Mouse (Mus musculus) left cerebral cortex, postnatal 4 days (tissue): ENCODE results near the gene Sod1. TPM values are rescaled to one million over a fixed set of nuclear protein-coding genes. Genes with fewer than 3 reads are reported as not detected.

Experiments
- DNase-seq: peaks from one replicate; pipeline ENCODE4 v3.0.0-alpha.2; 2022
- intact Hi-C: fragments of 180-260 bp; cut with DNase I; formaldehyde crosslinking; loops from one replicate; pipeline ENCODE4 v1.15.1; 2025
- total RNA-seq, 2 experiments: library from RNA; stranded (reverse); gene quantifications; 2 replicates each; pipeline ENCODE4 v1.2.3; 2021

The Sod1 gene
- 100 to 1,000 TPM; 360 to 383 TPM for total RNA-seq

DNA sequence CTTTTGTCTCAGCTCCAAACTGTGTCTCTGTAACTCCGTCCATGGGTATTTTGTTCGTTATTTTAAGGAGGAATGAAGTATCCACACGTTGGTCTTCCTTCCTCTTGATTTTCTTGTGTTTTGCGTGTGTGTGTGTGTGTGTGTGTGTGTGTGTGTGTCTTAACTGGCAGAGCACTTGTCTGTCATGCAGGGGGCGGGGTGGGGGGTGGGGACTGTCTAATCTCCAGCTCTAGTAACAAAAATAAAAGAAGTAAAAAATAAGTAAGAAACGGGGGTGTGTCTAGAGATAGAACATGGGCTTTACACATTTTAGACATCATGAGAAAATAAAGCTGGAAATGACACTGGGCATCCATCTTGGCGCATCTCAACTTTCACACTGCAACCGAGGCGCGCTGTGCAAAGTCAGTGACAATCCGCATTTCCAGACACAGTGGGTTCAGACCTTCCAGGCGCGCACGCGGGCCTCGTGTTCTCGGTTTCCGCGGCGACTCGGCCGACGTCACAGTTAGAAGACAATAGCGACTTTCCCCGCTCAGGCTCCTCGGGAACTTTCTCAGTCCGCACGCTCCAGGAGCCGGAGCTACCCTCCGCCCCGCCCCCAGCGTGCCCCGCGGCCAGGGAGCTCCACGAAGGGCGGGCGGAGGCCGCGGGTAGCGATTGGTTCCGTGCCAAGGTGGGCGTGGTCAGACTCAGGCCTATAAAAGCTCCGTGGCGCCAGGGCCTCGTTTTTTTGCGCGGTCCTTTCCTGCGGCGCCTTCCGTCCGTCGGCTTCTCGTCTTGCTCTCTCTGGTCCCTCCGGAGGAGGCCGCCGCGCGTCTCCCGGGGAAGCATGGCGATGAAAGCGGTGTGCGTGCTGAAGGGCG lies at the start of gene Sod1:
Sod1 (plus strand) TSS at position 729 of the 866 bp plus-strand sequence.
- DNase-seq: peak; percentile 94
- intact Hi-C loops: no loop called here

DNA sequence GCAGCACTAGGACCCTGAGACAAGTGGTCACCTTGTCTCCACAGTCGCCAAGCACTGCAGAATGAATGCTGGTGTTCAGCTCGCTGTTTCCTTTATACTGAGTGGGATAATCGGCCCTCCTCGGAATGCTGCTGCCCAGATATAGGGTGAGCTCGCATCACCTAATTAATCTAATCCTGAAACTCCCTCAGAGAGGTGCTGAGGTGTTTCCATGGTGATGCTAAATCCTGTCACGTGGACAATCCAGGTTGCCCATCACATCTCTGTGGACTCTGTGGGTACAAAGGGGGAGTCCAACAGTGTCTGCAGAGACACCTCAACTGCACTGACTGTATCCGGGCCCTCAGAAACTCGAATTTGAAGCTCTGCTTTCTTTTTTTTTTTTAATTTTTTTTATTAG lies 49.1 kb upstream of the Sod1 start:
- DNase-seq: no peak
- intact Hi-C loops: no loop called here

DNA sequence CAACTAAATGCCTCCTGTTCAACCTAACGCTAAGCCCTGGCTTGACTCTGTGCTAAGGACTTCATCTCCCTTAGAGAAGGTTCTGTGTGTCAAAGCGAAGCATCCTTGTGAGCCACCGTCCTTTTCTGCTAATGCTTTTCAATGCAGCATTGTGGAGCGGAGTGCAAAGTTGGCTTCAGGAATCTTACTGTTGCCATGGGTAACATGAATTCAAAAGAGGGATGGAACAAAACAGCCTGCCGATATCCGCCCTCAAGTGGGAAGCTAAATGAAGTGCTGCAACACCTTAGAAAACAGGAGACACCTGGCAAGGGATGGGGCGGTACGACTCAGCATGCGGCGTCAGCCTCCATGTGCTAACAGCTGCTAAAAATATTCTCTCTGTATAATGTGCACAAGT lies 44.1 kb upstream of the Sod1 start:
- DNase-seq: no peak
- intact Hi-C loops: no loop called here

DNA sequence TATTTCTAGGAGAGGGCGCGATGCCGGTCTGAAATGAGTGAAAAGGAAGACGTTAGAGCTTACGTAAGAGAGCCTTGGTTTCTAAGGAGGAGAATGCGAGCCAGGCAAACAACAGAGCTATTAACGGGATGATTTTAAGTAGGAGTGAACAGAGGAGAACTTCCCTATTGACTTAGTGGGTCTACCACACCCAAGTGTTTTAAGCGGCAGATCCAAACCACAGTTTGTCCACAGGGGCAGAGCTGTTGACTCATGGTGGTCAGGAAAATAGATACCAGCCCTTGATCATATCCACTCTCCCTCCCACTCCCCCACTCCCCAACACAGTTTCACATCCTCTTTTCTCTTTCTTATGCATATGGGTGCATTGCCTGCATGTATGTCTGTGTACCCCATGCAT lies 43.1 kb upstream of the Sod1 start:
- intact Hi-C loops: no loop called here

DNA sequence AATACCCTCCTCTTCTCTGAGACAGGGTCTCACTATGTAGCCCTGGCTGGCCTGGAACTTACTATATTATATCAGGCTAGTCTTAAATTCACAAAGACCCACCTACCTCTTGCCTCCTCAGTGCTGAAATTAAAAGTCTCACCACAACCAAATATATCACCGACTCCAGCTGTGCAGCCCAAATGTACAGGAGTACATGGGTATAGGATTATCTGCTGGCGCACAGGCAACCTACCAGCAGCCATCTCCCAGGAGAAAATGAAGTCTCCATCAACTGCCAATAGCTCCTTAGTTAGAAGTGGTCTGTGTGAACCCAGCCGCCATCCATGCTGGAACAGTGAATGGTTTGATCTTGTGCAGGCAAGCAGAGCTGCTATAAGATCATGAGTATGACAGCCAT lies 42.1 kb upstream of the Sod1 start:
- DNase-seq: no peak
- intact Hi-C loops: no loop called here

More for the DNA sequence above, 43.1 kb upstream of the Sod1 start:
- no peak for DNase-seq

DNA sequence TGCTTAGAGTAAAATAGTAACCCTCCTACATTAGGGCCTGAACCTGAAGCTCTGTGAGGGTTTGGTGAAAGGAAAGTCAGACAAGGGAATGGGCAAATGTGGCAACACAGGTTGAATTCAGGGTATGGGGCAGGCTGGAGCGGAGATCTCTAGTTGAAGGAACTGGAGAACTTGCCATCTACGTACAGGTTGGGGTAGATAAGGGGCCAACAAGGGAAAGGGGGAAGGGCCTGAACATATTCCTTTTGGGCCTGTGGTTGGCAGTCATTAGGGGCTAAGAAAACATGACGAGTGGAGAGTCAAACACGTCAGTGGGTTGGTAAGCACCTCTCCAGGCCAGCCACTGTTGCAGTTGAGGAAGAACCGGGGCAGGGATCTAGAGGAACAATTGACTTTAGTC lies 40.7 kb upstream of the Sod1 start:
- intact Hi-C loops: loop anchor here (5.0 kb wide), 1 partner anchor 408 kb away; no protein-coding TSS in a partner anchor
- DNase-seq: no peak

DNA sequence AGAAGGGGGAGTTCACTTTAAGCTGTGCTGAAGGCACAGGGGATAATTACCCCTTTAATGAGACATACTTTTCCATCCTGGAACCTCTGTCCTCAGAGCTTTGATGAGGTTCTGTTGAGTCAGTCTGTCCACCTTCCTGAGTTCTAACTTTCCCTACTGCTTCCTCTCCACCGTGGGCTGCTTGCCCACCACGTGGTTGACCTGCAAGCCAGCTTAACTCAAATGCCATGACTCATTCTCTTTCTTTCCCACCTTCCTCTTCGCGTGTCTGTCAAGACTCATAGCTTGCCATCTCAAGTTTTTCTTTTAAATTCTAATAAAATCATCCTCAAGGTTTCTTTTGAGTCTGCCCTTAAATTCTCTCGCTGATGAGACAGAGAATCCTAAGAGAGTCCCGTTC lies 39.6 kb upstream of the Sod1 start:
- intact Hi-C loops: loop anchor here (5.0 kb wide), 1 partner anchor 409 kb away; no protein-coding TSS in a partner anchor
- DNase-seq: no peak

DNA sequence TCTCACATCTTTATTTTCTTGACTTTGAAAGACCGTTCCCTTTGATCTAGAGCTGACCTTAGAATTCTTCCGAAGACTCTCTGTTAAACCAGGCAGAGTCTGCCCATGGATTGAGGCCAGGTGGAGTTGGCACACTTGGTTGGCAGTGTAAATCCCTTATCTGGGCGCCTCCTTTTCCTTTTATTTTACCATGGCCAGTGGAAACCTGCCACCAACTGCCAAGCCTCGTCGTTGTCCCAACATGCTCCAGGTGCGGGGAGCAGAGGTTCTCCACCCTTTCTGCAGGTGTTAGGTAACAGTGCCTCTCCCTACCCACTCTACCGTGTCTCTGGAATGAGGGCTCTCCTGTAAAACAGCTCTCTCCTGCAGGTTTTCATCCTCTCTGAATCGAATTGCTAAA lies 38.9 kb upstream of the Sod1 start:
- intact Hi-C loops: loop anchor here (5.0 kb wide), 1 partner anchor 409 kb away; no protein-coding TSS in a partner anchor
- no peak for DNase-seq

DNA sequence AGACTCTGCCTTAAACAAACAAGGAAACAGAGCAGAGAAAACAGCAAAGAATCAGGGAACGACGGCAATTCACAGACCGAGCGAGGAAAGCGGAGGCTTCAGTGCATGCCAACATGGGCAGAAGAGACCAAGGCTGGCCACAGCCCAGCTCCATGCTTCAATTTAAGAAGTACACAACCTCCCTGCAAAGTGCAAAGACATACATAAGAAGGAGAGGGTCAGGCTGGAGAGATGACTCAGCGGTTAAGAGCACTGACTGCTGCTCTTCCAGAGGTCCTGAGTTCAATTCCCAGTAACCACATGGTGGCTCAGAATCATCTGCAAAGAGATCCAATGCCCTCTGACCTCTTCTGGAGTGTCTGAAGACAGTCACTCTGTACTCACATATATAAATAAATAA lies 36.4 kb upstream of the Sod1 start:
- intact Hi-C loops: loop anchor here (5.0 kb wide), 1 partner anchor 412 kb away; no protein-coding TSS in a partner anchor
- no peak for DNase-seq

DNA sequence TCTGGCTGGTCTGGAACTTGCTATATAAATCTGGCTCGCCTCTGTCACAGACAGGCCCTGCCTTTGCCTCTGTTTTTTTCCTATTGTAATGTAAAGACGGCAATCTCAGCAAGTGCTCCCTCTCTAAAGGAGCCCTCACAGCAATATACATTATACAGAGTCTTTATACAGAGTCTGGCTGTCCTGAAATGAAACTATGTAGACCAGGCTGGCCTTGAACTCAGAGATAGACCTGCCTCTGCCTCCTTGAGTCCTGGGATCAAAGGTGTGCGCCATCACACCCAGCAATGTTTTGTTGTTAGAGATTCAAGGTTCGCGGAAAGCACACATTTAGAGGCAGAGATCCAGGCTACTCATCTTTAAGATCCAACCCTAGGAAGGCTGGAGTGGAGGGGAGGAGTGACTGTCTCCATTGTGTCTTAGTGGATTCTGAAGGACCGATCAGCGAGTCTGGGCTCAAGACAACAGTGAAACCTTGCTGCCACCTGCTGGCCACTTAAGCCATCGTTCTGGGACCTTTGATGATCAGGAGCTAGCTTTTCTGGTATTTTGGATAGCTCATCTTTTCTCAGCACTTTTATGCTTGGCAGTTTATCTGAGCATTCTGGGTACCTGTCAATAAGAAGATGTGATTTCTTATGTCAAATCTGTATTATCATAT lies 34.5 kb upstream of the Sod1 start:
- peak; percentile 83 for DNase-seq
- intact Hi-C loops: no loop called here

DNA sequence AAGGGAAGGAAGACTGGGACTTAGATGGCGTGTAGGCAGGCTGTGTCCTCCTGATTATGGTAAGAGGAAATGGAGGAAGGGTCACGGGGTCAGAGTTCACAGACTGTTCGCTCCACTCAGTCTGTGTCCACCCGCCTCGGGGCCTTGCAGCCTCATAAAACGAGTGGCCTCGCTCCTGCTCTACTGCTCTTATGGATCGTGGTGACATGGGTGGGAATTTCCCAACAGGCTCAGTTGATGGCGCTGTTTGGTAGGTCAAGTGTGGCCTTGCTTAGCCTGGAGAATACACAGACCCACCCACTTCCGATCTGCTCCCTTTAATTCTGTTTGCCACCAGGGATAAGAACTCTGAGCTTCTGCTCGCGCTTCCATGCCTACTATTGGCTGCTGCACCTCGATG lies 33.1 kb upstream of the Sod1 start:
- no peak for DNase-seq
- intact Hi-C loops: no loop called here

DNA sequence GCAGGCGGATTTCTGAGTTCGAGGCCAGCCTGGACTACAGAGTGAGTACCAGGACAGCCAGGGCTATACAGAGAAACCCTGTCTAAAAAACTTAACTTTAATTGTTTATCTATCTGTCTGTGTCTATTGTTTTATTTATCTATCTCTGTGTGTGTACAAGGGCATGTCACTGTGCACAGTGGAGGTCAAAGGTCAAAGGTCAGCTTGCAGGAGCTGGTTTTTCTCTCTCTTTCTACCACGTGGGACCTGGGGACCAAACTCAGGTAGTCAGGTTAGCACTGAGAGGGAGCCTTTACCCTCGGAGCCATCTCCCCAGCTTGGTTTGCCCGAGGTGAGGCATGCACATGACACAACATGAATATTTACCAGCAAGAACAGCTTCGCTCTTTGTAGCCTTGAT lies 29.3 kb upstream of the Sod1 start:
- intact Hi-C loops: no loop called here
- DNase-seq: no peak

DNA sequence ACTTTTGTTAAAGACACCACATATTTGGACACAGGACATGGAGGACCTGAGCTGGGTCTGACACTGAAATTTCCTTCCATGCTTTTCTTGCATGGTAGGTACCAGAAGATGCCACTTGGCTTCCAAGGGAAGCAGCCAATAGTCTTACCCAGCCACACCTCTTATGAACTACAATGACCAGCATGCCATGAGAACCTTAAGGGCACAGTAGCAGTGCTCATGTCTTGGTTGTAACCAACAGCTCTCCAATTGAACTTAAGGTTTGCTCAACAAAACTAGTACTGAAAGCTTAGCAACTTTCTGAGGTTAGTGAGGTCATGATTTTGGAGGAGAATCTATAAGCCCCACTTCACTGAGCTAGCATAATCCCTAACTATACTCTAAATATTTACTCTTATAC lies 26.8 kb upstream of the Sod1 start:
- no peak for DNase-seq
- intact Hi-C loops: no loop called here

DNA sequence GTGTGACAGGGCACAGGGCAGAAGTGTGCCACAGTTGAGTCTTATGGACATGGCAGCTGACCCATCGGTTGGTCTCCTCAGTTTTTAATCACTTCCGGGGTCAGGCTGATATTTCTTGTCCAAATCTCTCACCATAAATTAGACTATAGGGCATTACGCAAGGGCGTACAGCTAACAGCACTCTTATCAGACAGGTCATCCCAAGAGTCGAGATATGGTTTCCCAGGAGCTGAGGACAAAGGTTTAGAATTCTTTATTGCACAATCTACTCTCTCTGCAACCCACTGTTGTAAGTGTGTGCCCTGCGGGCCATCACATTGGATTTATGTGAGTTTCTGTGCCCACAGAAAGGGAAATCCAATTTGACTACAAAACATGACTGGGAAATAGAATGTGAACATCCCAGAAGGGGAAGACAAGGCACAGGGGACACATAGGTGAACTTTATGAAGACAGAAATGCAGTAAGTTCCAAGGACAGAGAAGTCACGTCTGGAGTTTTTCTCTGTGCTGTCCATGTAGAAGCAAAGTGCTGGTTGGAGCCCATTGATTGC lies 23.8 kb upstream of the Sod1 start:
- no peak for DNase-seq
- intact Hi-C loops: no loop called here

DNA sequence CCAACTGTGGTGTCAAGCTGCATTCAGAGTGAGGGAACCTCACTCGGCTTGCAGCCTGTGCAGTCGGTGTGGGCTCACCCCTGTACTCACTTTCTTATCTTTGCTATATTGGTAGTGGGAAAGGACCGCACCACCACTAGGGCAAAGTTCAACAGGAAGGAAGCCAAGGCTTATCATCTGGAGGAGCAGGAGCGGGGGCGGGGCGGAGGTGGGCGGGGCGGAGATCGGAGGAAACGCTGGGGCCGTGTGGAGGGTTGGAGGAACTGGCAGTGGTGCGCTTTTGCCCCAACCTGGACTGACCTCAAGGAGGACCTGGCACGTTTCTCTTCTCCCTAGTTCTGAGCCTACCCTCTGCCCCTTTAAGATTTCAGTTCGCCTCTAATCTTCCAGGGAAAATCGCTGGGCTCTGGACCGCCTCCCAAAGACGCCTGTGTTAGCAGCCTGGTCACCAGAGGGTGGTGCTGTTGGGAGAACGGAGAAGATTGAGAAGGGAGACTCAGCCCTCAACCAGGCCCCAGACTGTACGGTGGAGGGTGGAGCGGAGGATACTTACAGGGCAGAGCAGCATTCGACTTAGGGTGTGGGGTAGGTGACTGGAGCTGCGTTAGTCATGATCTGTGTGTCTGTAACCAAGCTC lies 23.1 kb upstream of the Sod1 start:
- peak; percentile 71 for DNase-seq
- intact Hi-C loops: no loop called here

DNA sequence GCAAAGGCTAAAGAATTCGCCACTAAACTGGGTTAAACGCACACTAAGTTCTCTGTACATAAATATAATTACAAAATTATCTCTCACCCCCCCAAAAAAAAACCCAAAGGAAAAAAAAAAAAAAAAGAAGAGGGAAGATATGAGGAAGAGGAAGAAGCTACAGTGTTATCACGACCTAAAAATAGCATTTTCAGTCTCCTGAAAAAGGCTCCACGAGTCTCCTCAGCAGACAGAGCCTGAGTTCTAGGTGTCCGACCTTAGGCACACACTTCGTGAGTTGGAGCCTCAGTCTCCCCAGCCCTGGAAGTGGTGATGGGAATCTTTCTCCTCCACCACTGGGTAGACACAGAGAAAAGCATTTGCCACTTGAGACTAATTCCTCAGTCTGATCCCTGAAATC lies 21.9 kb upstream of the Sod1 start:
- intact Hi-C loops: no loop called here

DNA sequence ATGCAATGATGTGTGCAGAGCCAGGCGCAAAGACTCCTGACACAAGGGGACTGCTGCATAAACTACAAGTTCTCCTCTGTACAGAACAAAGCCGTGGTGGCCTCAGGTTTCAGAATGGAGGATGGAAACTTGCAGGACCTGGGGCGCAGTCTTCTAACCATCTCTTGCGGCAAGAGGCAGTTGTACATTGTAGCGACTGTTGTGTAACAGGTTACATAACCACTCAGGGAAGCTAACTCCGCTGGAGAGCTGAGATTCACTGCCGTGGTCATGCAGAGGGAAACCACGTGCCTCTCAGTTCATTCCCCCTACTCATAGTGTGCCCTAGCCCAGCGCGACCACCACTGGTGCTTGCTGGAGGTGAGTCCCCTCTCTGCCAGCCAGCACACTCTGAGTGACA lies 21.4 kb upstream of the Sod1 start:
- no peak for DNase-seq
- intact Hi-C loops: no loop called here

More for the DNA sequence above, 21.9 kb upstream of the Sod1 start:
- DNase-seq: no peak

DNA sequence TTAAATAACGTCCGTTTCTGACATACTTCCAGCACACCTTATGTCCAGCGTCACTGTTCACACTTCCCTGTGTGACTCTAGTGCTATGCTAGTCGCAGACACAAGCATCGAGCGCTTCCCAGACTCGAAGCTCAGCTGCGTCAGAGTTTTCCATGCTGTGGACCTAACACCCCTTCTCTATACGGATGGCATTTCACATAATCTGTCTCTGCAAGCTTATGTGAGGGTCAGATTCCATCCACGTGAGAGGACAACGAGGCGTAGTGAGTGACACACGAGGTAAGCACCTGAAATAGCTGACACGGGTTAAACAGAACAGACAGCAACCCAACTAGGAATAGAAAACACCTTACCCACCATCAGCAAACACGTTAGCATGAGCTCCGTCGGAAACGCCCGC lies 18.4 kb upstream of the Sod1 start:
- no peak for DNase-seq
- intact Hi-C loops: no loop called here

DNA sequence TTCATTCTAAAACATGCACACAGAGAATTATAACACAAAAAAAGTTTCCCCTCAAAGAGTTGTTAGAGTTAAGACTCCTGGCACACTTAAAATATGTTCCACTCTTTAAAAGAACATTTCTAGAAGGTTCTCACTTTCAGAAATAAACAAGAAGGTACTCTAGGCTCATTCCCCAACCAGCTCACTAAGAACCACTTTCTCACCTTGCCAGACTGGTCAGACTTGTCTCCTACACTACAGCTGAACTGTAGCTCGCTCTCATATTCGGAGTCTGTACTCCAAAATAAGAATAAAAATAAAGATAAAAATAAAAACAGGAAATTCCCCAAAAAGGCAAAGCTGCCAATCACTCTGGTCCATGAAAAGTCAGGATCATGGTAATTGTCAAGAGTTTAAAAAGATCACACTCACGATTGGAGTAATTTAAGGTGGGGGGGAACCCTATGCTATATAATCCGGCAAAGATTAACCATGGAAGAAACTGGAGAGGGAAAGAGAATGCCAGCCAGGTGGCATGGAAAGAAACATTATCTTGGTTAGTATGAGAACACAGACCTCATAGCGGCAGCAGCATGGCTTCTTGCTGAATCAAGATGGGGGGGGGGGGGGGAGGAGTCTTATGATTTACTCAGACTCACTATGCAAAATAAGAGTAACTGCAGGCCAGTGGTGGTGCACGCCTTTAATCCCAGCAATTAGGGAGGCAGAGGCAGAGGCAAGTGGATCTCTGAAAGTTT lies 17.2 kb upstream of the Sod1 start:
- DNase-seq: no peak
- intact Hi-C loops: no loop called here

DNA sequence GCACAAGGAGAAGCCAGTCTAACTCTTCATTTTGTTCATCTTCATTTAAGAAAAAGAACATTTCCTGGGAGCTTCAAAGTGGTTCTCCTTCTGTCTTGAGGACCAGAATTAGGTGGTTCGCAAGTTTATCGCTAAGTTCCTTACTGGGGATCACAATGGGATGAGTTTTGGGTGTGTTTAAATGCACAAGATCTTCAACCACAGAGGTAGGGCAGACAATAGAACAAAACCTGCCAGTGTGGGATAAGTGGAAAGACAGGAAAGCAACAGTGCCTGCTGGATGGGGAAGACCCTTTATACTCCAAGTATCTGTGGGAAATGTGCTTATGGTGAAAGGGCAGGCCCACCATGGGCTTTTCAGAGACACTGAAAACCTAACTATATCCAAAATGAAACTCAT lies 15.7 kb upstream of the Sod1 start:
- no peak for DNase-seq
- intact Hi-C loops: no loop called here

DNA sequence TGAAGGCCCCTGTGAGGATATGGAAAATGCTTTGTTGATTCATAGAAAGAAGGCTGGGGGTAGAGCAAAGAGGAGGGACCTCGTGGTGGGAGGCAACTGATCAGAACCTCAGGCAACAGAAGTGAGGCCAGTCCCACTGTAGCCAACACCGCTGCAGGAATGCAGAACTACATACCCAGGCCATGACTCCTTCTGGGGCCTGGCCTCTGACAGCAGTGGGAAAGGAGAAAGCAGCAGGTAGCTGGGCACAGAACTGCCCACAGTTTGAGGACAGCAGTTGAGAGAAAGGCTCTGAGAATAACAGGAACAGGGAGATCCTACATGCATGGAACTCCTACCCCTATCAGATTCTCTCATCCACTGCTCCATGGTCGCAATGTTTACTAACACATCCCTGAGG lies 11.6 kb upstream of the Sod1 start:
- intact Hi-C loops: no loop called here
- DNase-seq: no peak
